Mouse (Mus musculus) spleen, adult 10 weeks (tissue): ENCODE data around the gene Olfr766-ps1. TPM values are rescaled to one million over a fixed set of nuclear protein-coding genes. Genes with fewer than 3 reads are reported as not detected.

Experiments
- polyA plus RNA-seq: library from polyadenylated mRNA; stranded (reverse); fragments of 350-450 nt; fragmentation: Illumina TruSeq; extraction: RNeasy Lipid Tissue Mini Kit (QIAGEN cat#74804); gene quantifications from one replicate; pipeline ENCODE4 v1.2.3, GENCODE M21; 2015; ENCODE audit warnings: low replicate concordance; ENCODE audit not compliant: insufficient read depth

Olfr766-ps1 gene
- polyA plus RNA-seq: not detected

GRCm38 (mm10) chr10:129068877-129069276, at the start of gene Olfr766-ps1:
Olfr766-ps1 (minus strand) TSS chr10:129068977.

GRCm38 (mm10) chr10:129117761-129118160, 49.0 kb upstream of the Olfr766-ps1 start, which contains the start of gene Olfr769:
Olfr769 (minus strand) TSS chr10:129117861.

GRCm38 (mm10) chr10:129099275-129099674, 30.5 kb upstream of the Olfr766-ps1 start, which contains the start of gene Olfr768:
Olfr768 (minus strand) TSS chr10:129099375.

GRCm38 (mm10) chr10:129082810-129083209, 14.0 kb upstream of the Olfr766-ps1 start, which contains the start of gene Olfr767:
Olfr767 (minus strand) TSS chr10:129082910.

GRCm38 (mm10) chr10:129049898-129050297, 18.9 kb downstream of the Olfr766-ps1 start, which contains the start of gene Olfr765:
Olfr765 (minus strand) TSS chr10:129049998.

GRCm38 (mm10) chr10:129039796-129040195, 29.0 kb downstream of the Olfr766-ps1 start, which contains the start of gene Olfr764-ps1:
Olfr764-ps1 (minus strand) TSS chr10:129039896.

Other genes starting within 250 kb of the Olfr766-ps1 start
- 55.9 TPM for gene Ormdl2, start 247.3 kb downstream of the Olfr766-ps1 start, polyA plus RNA-seq
- gene Gdf11, start 177.3 kb downstream of the Olfr766-ps1 start, polyA plus RNA-seq: 20.5 TPM
- gene Cd63, start 168.0 kb downstream of the Olfr766-ps1 start, polyA plus RNA-seq: 133 TPM
- gene Rdh5, start 146.1 kb downstream of the Olfr766-ps1 start, polyA plus RNA-seq: 10.6 TPM
- gene Bloc1s1, start 144.9 kb downstream of the Olfr766-ps1 start, polyA plus RNA-seq: 64.2 TPM
- 1.9 TPM for gene Itga7, start 135.2 kb downstream of the Olfr766-ps1 start, polyA plus RNA-seq
- gene Mettl7b, start 108.0 kb downstream of the Olfr766-ps1 start, polyA plus RNA-seq: not detected
- not detected for gene Olfr9, start 79.5 kb downstream of the Olfr766-ps1 start, polyA plus RNA-seq
- gene Olfr763, start 58.2 kb downstream of the Olfr766-ps1 start, polyA plus RNA-seq: not detected
- not detected for gene Olfr764-ps1, start 29.1 kb downstream of the Olfr766-ps1 start, polyA plus RNA-seq
- gene Olfr765, start 19.0 kb downstream of the Olfr766-ps1 start, polyA plus RNA-seq: not detected
- not detected for gene Olfr767, start 13.9 kb upstream of the Olfr766-ps1 start, polyA plus RNA-seq
- not detected for gene Olfr768, start 30.4 kb upstream of the Olfr766-ps1 start, polyA plus RNA-seq
- gene Olfr769, start 48.9 kb upstream of the Olfr766-ps1 start, polyA plus RNA-seq: not detected
- gene Olfr770, start 70.0 kb upstream of the Olfr766-ps1 start, polyA plus RNA-seq: not detected
- not detected for gene Olfr771, start 95.8 kb upstream of the Olfr766-ps1 start, polyA plus RNA-seq
- gene Olfr772, start 108.9 kb upstream of the Olfr766-ps1 start, polyA plus RNA-seq: not detected
- gene Olfr773, start 118.4 kb upstream of the Olfr766-ps1 start, polyA plus RNA-seq: not detected
- not detected for gene Olfr774, start 167.2 kb upstream of the Olfr766-ps1 start, polyA plus RNA-seq
- not detected for gene Olfr775, start 179.4 kb upstream of the Olfr766-ps1 start, polyA plus RNA-seq
- gene Olfr776, start 190.2 kb upstream of the Olfr766-ps1 start, polyA plus RNA-seq: not detected
- gene Olfr777, start 202.5 kb upstream of the Olfr766-ps1 start, polyA plus RNA-seq: not detected
- not detected for gene Olfr780, start 249.1 kb upstream of the Olfr766-ps1 start, polyA plus RNA-seq